Mouse (Mus musculus): ENCODE data around the gene Cst9. TPM values are rescaled to one million over a fixed set of nuclear protein-coding genes. Genes with fewer than 3 reads are reported as not detected.
A peak's percentile ranks its signal among the peaks of the same experiment; 100 is the strongest.

Gene Cst9
- total RNA-seq, 1 experiment = not detected

DNA sequence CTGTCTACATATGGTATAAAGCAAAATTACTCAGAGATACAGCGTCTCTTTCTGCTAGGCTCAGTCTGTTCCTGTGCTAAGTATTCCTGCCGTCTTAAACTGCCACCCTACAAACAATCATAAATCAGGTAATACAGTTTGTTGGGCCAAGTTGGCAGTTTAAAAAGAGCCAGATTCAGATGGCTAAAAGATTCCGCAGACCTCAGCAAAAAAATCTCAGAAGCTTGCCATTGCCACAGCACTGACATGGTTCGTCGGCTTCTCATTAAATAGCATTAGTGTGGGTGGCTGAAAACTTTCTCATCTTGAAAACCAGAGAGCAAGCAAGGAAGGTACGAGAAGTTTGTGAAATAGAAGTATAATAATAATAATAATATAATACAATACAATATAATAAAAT lies 28.3 kb upstream of the Cst9 start:
- no peak overlapping the region for H3K4me3 ChIP-seq (ENCODE audit: insufficient read depth in 1 of 2, low read depth in 1 of 2, low read length in 2 of 2, poor library complexity in 1 of 2, severe bottlenecking in 1 of 2)
- no peaks in the 10 kb centered on the region for H3K4me1 ChIP-seq (ENCODE audit: control insufficient read depth in 2 of 2, insufficient read depth in 2 of 2, low read length in 2 of 2, poor library complexity in 1 of 2)
- no peak overlapping the region for H3K27ac ChIP-seq (ENCODE audit: insufficient read depth, low read depth, low read length, poor library complexity, severe bottlenecking)
- no peaks in the 10 kb centered on the region for H3K9me3 ChIP-seq (ENCODE audit: control insufficient read depth, insufficient read depth, low read depth, low read length)
- 0 out of 2 replicates have a peak, but pooled peaks have one; percentile 38 for TF ChIP-seq MAFK (IDR thresholded peaks at IDR 0.05; ENCODE audit: insufficient read depth, low read depth, low read length)
- TF ChIP-seq ZNF384 (IDR thresholded peaks at IDR 0.05; ENCODE audit: low read depth, low read length) = no peak
- H3K9ac ChIP-seq (ENCODE audit: insufficient read depth, low read depth, low read length, poor library complexity, severe bottlenecking) = no peak overlapping the region
- DNase-seq (ENCODE audit: low read depth, low spot score) = no peak
- in situ Hi-C loops (cut with MboI; ENCODE audit: low sequenced_read_pairs in 2 of 2, unreplicated experiment in 2 of 2) = no loop called here
- no peaks in the 10 kb centered on the region for H3K36me3 ChIP-seq (ENCODE audit: control insufficient read depth, insufficient read depth, low read length, poor library complexity, severe bottlenecking)

- no peak for TF ChIP-seq CHD2 (IDR thresholded peaks at IDR 0.05; ENCODE audit: low read depth, low read length)
- no peak for TF ChIP-seq HCFC1 (IDR thresholded peaks at IDR 0.05; ENCODE audit: borderline replicate concordance, insufficient read depth, low read length)
- no peak for TF ChIP-seq ZNF384 (IDR thresholded peaks at IDR 0.05; ENCODE audit: low read depth, low read length)
- TF ChIP-seq ZC3H11A (IDR thresholded peaks at IDR 0.05; ENCODE audit: borderline replicate concordance, low read depth, low read length) = no peak
- no peak for TF ChIP-seq MAFK (IDR thresholded peaks at IDR 0.05; ENCODE audit: insufficient read depth, low read depth, low read length)
- no peak for DNase-seq (ENCODE audit: low read depth, low spot score)
- no peaks in the 10 kb centered on the region for H3K9me3 ChIP-seq (ENCODE audit: control insufficient read depth, insufficient read depth, low read depth, low read length)
- no peak within 1 kb of the TSS for H3K4me3 ChIP-seq (ENCODE audit: insufficient read depth in 1 of 2, low read depth in 1 of 2, low read length in 2 of 2, poor library complexity in 1 of 2, severe bottlenecking in 1 of 2)
- no peak within 1 kb of the TSS for H3K9ac ChIP-seq (ENCODE audit: insufficient read depth, low read depth, low read length, poor library complexity, severe bottlenecking)
- no peak within 1 kb of the TSS for H3K27ac ChIP-seq (ENCODE audit: insufficient read depth, low read depth, low read length, poor library complexity, severe bottlenecking)
- H3K4me1 ChIP-seq (ENCODE audit: control insufficient read depth in 2 of 2, insufficient read depth in 2 of 2, low read length in 2 of 2, poor library complexity in 1 of 2) = no peaks in the 10 kb centered on the region; a peak in 1 of 4 replicates
- in situ Hi-C loops (cut with MboI; ENCODE audit: low sequenced_read_pairs in 2 of 2, unreplicated experiment in 2 of 2) = no loop called here
- no peaks in the 10 kb centered on the region for H3K36me3 ChIP-seq (ENCODE audit: control insufficient read depth, insufficient read depth, low read length, poor library complexity, severe bottlenecking)
Observed at GRCm38 (mm10) chr2:148819909-148820308, 15.0 kb upstream of the Cst9 start, which contains the start of gene Cst13. Cst13 (plus strand) TSS chr2:148820081.

DNA sequence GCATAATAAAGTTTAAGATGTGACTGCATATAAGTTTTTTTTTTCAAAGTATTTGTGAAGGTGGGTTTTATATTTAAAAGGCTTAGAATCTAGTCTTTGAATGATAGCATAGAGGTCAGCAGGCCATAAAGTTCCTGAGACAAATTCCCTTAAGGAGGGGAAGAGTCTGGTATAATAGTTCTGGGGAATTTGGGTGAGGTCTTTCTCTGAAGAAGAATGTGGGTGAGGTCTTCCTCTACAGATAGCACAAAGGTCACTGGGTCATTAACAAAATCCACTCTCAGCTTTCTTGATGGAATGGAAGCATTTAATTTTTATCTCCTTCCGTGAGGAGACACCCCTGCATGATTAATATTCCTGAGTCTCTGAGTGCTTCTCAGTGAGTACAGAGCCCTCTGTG lies 9.0 kb upstream of the Cst9 start:
- no peak for DNase-seq (ENCODE audit: low read depth, low spot score)
- H3K36me3 ChIP-seq (ENCODE audit: control insufficient read depth, insufficient read depth, low read length, poor library complexity, severe bottlenecking) = no peaks in the 10 kb centered on the region
- H3K27ac ChIP-seq (ENCODE audit: insufficient read depth, low read depth, low read length, poor library complexity, severe bottlenecking) = no peak overlapping the region
- H3K4me1 ChIP-seq (ENCODE audit: control insufficient read depth in 2 of 2, insufficient read depth in 2 of 2, low read length in 2 of 2, poor library complexity in 1 of 2) = peaks cover 0 to 5% of the 10 kb centered on the region in 2 experiments; a peak in 1 of 4 replicates
- no peaks in the 10 kb centered on the region for H3K9me3 ChIP-seq (ENCODE audit: control insufficient read depth, insufficient read depth, low read depth, low read length)
- H3K4me3 ChIP-seq (ENCODE audit: insufficient read depth in 1 of 2, low read depth in 1 of 2, low read length in 2 of 2, poor library complexity in 1 of 2, severe bottlenecking in 1 of 2) = no peak overlapping the region
- H3K9ac ChIP-seq (ENCODE audit: insufficient read depth, low read depth, low read length, poor library complexity, severe bottlenecking) = no peak overlapping the region; the same call in 1 of the 2 replicates
- TF ChIP-seq HCFC1 (IDR thresholded peaks at IDR 0.05; ENCODE audit: borderline replicate concordance, insufficient read depth, low read length) (no peak), ZC3H11A (IDR thresholded peaks at IDR 0.05; ENCODE audit: borderline replicate concordance, low read depth, low read length) (no peak), ZNF384 (IDR thresholded peaks at IDR 0.05; ENCODE audit: low read depth, low read length) (no peak)
- in situ Hi-C loops (cut with MboI; ENCODE audit: low sequenced_read_pairs in 2 of 2, unreplicated experiment in 2 of 2) = no loop called here

GRCm38 (mm10) chr2:148838075-148838777 lies 3.3 kb downstream of the Cst9 start:
- Histone ChIP-seq H3K9me3 (ENCODE audit: control insufficient read depth, insufficient read depth, low read depth, low read length) (no peaks in the 10 kb centered on the region), H3K36me3 (ENCODE audit: control insufficient read depth, insufficient read depth, low read length, poor library complexity, severe bottlenecking) (no peaks in the 10 kb centered on the region), H3K4me1 (ENCODE audit: control insufficient read depth in 2 of 2, insufficient read depth in 2 of 2, low read length in 2 of 2, poor library complexity in 1 of 2) (no peaks in the 10 kb centered on the region), H3K4me3 (ENCODE audit: insufficient read depth in 1 of 2, low read depth in 1 of 2, low read length in 2 of 2, poor library complexity in 1 of 2, severe bottlenecking in 1 of 2) (no peak overlapping the region), H3K9ac (ENCODE audit: insufficient read depth, low read depth, low read length, poor library complexity, severe bottlenecking) (no peak overlapping the region), H3K27ac (ENCODE audit: insufficient read depth, low read depth, low read length, poor library complexity, severe bottlenecking) (no peak overlapping the region)
- in situ Hi-C loops (cut with MboI; ENCODE audit: low sequenced_read_pairs in 2 of 2, unreplicated experiment in 2 of 2) = no loop called here
- DNase-seq (ENCODE audit: low read depth, low spot score) = no peak
- TF ChIP-seq ZNF384 (IDR thresholded peaks at IDR 0.05; ENCODE audit: low read depth, low read length) = no peak
- no peak for TF ChIP-seq HCFC1 (IDR thresholded peaks at IDR 0.05; ENCODE audit: borderline replicate concordance, insufficient read depth, low read length)
- TF ChIP-seq MAFK (IDR thresholded peaks at IDR 0.05; ENCODE audit: insufficient read depth, low read depth, low read length) = no peak
- TF ChIP-seq ZC3H11A (IDR thresholded peaks at IDR 0.05; ENCODE audit: borderline replicate concordance, low read depth, low read length) = no peak
- TF ChIP-seq CHD2 (IDR thresholded peaks at IDR 0.05; ENCODE audit: low read depth, low read length) = no peak

- Histone ChIP-seq H3K4me3 (ENCODE audit: insufficient read depth in 1 of 2, low read depth in 1 of 2, low read length in 2 of 2, poor library complexity in 1 of 2, severe bottlenecking in 1 of 2) (no peak overlapping the region), H3K9ac (ENCODE audit: insufficient read depth, low read depth, low read length, poor library complexity, severe bottlenecking) (no peak overlapping the region), H3K9me3 (ENCODE audit: control insufficient read depth, insufficient read depth, low read depth, low read length) (no peaks in the 10 kb centered on the region), H3K27ac (ENCODE audit: insufficient read depth, low read depth, low read length, poor library complexity, severe bottlenecking) (no peak overlapping the region), H3K4me1 (ENCODE audit: control insufficient read depth in 2 of 2, insufficient read depth in 2 of 2, low read length in 2 of 2, poor library complexity in 1 of 2) (no peaks in the 10 kb centered on the region), H3K36me3 (ENCODE audit: control insufficient read depth, insufficient read depth, low read length, poor library complexity, severe bottlenecking) (no peaks in the 10 kb centered on the region)
- no peak for DNase-seq (ENCODE audit: low read depth, low spot score)
- in situ Hi-C loops (cut with MboI; ENCODE audit: low sequenced_read_pairs in 2 of 2, unreplicated experiment in 2 of 2) = no loop called here
- no peak for TF ChIP-seq ZNF384 (IDR thresholded peaks at IDR 0.05; ENCODE audit: low read depth, low read length)
- no peak for TF ChIP-seq CHD2 (IDR thresholded peaks at IDR 0.05; ENCODE audit: low read depth, low read length)
- TF ChIP-seq ZC3H11A (IDR thresholded peaks at IDR 0.05; ENCODE audit: borderline replicate concordance, low read depth, low read length) = no peak
- TF ChIP-seq HCFC1 (IDR thresholded peaks at IDR 0.05; ENCODE audit: borderline replicate concordance, insufficient read depth, low read length) = no peak
- no peak for TF ChIP-seq MAFK (IDR thresholded peaks at IDR 0.05; ENCODE audit: insufficient read depth, low read depth, low read length)
Observed at GRCm38 (mm10) chr2:148839224-148839623, 4.3 kb downstream of the Cst9 start.
